Mouse (Mus musculus): ENCODE measurements around the gene Acan. TPM values are rescaled to one million over a fixed set of nuclear protein-coding genes. Genes with fewer than 3 reads are reported as not detected.

Acan gene
- 1.8 and 2.2 TPM in 2 replicates for polyA plus RNA-seq (2014; fragmentation: Nextera tagmentation; extraction: Ambion mirVana)

GRCm38 (mm10) chr7:79053383-79053889, at the start of gene Acan:
Gene Acan, plus strand, starts transcription at chr7:79053483.
- Histone ChIP-seq H3K36me3 (ENCODE audit: control insufficient read depth, insufficient read depth, low read length) (no peaks in the 10 kb centered on the region), H3K27ac (replicated peaks in 1 of 2; ENCODE audit: control insufficient read depth in 1 of 2, insufficient read depth in 1 of 2, low read depth in 2 of 2, low read length in 2 of 2) (no peak within 1 kb of the TSS), H3K4me3 (ENCODE audit: control insufficient read depth in 1 of 2, insufficient read depth in 1 of 2, low read depth in 1 of 2, low read length in 2 of 2) (peak within 1 kb of the TSS; percentile 45 to 51), H3K9ac (ENCODE audit: low read length) (peak within 1 kb of the TSS; percentile 63), H3K27me3 (ENCODE audit: control insufficient read depth, insufficient read depth, low read length) (peaks cover 73% of the 10 kb centered on the region), H3K9me3 (ENCODE audit: control insufficient read depth, low read length) (no peaks in the 10 kb centered on the region), H3K4me1 (ENCODE audit: control insufficient read depth in 2 of 2, insufficient read depth in 2 of 2, low read length in 2 of 2) (peaks cover 0 to 16% of the 10 kb centered on the region in 2 experiments; a peak in 2 of 4 replicates), H3K4me2 (ENCODE audit: low read length) (peak within 1 kb of the TSS; percentile 91)
- ATAC-seq (ENCODE audit: insufficient number of reproducible peaks, insufficient read depth, low FRiP score, low read depth) = no peak
- WGBS = under 1% methylated on average over 20 of the region's 23 CpGs

- Histone ChIP-seq H3K4me3 (ENCODE audit: control insufficient read depth in 1 of 2, insufficient read depth in 1 of 2, low read depth in 1 of 2, low read length in 2 of 2) (no peak overlapping the region), H3K27ac (replicated peaks in 1 of 2; ENCODE audit: control insufficient read depth in 1 of 2, insufficient read depth in 1 of 2, low read depth in 2 of 2, low read length in 2 of 2) (no peak overlapping the region), H3K4me1 (ENCODE audit: control insufficient read depth in 2 of 2, insufficient read depth in 2 of 2, low read length in 2 of 2) (no peaks in the 10 kb centered on the region), H3K9ac (ENCODE audit: low read length) (no peak overlapping the region), H3K36me3 (ENCODE audit: control insufficient read depth, insufficient read depth, low read length) (no peaks in the 10 kb centered on the region), H3K9me3 (ENCODE audit: control insufficient read depth, low read length) (no peaks in the 10 kb centered on the region), H3K4me2 (ENCODE audit: low read length) (no peak overlapping the region), H3K27me3 (ENCODE audit: control insufficient read depth, insufficient read depth, low read length) (no peaks in the 10 kb centered on the region)
- no peak for ATAC-seq (ENCODE audit: insufficient number of reproducible peaks, insufficient read depth, low FRiP score, low read depth)
- WGBS = 74% methylated on average over 9 of the region's 9 CpGs
These were observed 31.9 kb upstream of the Acan start for GRCm38 (mm10) chr7:79021293-79021905.

- H3K9me3 ChIP-seq (ENCODE audit: control insufficient read depth, low read length) = peaks cover 3% of the 10 kb centered on the region; the same call in 1 of the 2 replicates
- H3K4me1 ChIP-seq (ENCODE audit: control insufficient read depth in 2 of 2, insufficient read depth in 2 of 2, low read length in 2 of 2) = peaks cover 3 to 9% of the 10 kb centered on the region in 2 experiments
- no peak overlapping the region for H3K4me3 ChIP-seq (ENCODE audit: control insufficient read depth in 1 of 2, insufficient read depth in 1 of 2, low read depth in 1 of 2, low read length in 2 of 2)
- no peak overlapping the region for H3K27ac ChIP-seq (replicated peaks in 1 of 2; ENCODE audit: control insufficient read depth in 1 of 2, insufficient read depth in 1 of 2, low read depth in 2 of 2, low read length in 2 of 2)
- WGBS = 89% methylated on average over 3 of the region's 3 CpGs
- H3K4me2 ChIP-seq (ENCODE audit: low read length) = no peak overlapping the region
- ATAC-seq (ENCODE audit: insufficient number of reproducible peaks, insufficient read depth, low FRiP score, low read depth) = no peak
- H3K36me3 ChIP-seq (ENCODE audit: control insufficient read depth, insufficient read depth, low read length) = no peaks in the 10 kb centered on the region
- H3K27me3 ChIP-seq (ENCODE audit: control insufficient read depth, insufficient read depth, low read length) = no peaks in the 10 kb centered on the region
- no peak overlapping the region for H3K9ac ChIP-seq (ENCODE audit: low read length)
These were observed 24.1 kb upstream of the Acan start for GRCm38 (mm10) chr7:79029138-79029537.

DNA sequence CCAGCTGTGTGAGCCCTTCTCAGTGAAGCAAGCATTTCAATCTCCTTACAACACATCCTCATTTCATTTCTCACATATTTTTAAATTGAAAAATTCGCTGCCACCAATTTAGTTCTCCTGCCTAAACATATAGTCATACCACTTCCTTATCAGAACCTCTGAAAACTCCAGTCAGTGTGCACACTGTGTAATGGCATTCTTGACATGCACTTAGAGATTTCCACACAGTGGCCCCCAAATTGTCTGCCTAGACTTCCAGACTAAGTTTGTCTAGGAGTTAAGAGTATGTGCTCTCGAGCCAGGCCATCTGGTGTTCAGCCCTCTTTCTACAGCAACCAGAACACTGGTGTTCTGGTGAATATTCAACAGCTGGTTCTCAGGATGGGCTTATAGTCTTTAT, 19.5 kb upstream of the Acan start:
- 14% methylated on average over 2 of the region's 2 CpGs for WGBS
- Histone ChIP-seq H3K27me3 (ENCODE audit: control insufficient read depth, insufficient read depth, low read length) (no peaks in the 10 kb centered on the region), H3K9ac (ENCODE audit: low read length) (no peak overlapping the region), H3K36me3 (ENCODE audit: control insufficient read depth, insufficient read depth, low read length) (no peaks in the 10 kb centered on the region), H3K27ac (replicated peaks in 1 of 2; ENCODE audit: control insufficient read depth in 1 of 2, insufficient read depth in 1 of 2, low read depth in 2 of 2, low read length in 2 of 2) (peak overlapping the region; percentile 54 to 62; a peak in 3 of 4 replicates), H3K9me3 (ENCODE audit: control insufficient read depth, low read length) (peaks cover 3% of the 10 kb centered on the region; the same call in 1 of the 2 replicates), H3K4me1 (ENCODE audit: control insufficient read depth in 2 of 2, insufficient read depth in 2 of 2, low read length in 2 of 2) (peaks cover 14 to 21% of the 10 kb centered on the region in 2 experiments), H3K4me3 (ENCODE audit: control insufficient read depth in 1 of 2, insufficient read depth in 1 of 2, low read depth in 1 of 2, low read length in 2 of 2) (no peak overlapping the region), H3K4me2 (ENCODE audit: low read length) (no peak overlapping the region)
- ATAC-seq (ENCODE audit: insufficient number of reproducible peaks, insufficient read depth, low FRiP score, low read depth) = no peak

- H3K27ac ChIP-seq (replicated peaks in 1 of 2; ENCODE audit: control insufficient read depth in 1 of 2, insufficient read depth in 1 of 2, low read depth in 2 of 2, low read length in 2 of 2) = peak overlapping the region; percentile 54 to 74
These were observed 18.8 kb upstream of the Acan start for GRCm38 (mm10) chr7:79034521-79034920.

GRCm38 (mm10) chr7:79052081-79052480, 1.2 kb upstream of the Acan start:
- 31% methylated on average over 5 of the region's 5 CpGs for WGBS
- Histone ChIP-seq H3K27ac (replicated peaks in 1 of 2; ENCODE audit: control insufficient read depth in 1 of 2, insufficient read depth in 1 of 2, low read depth in 2 of 2, low read length in 2 of 2) (no peak overlapping the region), H3K36me3 (ENCODE audit: control insufficient read depth, insufficient read depth, low read length) (no peaks in the 10 kb centered on the region), H3K4me1 (ENCODE audit: control insufficient read depth in 2 of 2, insufficient read depth in 2 of 2, low read length in 2 of 2) (peaks cover 0 to 16% of the 10 kb centered on the region in 2 experiments; a peak in 2 of 4 replicates), H3K4me3 (ENCODE audit: control insufficient read depth in 1 of 2, insufficient read depth in 1 of 2, low read depth in 1 of 2, low read length in 2 of 2) (peak overlapping the region in 1 of 2 experiments; percentile 51; a peak in 1 of 4 replicates), H3K4me2 (ENCODE audit: low read length) (peak overlapping the region; percentile 91), H3K27me3 (ENCODE audit: control insufficient read depth, insufficient read depth, low read length) (peaks cover 68% of the 10 kb centered on the region), H3K9ac (ENCODE audit: low read length) (no peak overlapping the region), H3K9me3 (ENCODE audit: control insufficient read depth, low read length) (no peaks in the 10 kb centered on the region)
- ATAC-seq (ENCODE audit: insufficient number of reproducible peaks, insufficient read depth, low FRiP score, low read depth) = no peak

More at GRCm38 (mm10) chr7:79034521-79034920, 18.8 kb upstream of the Acan start:
- H3K4me2 ChIP-seq (ENCODE audit: low read length) = no peak overlapping the region
- H3K9ac ChIP-seq (ENCODE audit: low read length) = no peak overlapping the region
- H3K9me3 ChIP-seq (ENCODE audit: control insufficient read depth, low read length) = peaks cover 3% of the 10 kb centered on the region; the same call in 1 of the 2 replicates
- peak; percentile 61 for ATAC-seq (ENCODE audit: insufficient number of reproducible peaks, insufficient read depth, low FRiP score, low read depth)
- no peaks in the 10 kb centered on the region for H3K36me3 ChIP-seq (ENCODE audit: control insufficient read depth, insufficient read depth, low read length)
- peaks cover 14 to 21% of the 10 kb centered on the region in 2 experiments for H3K4me1 ChIP-seq (ENCODE audit: control insufficient read depth in 2 of 2, insufficient read depth in 2 of 2, low read length in 2 of 2)
- 46% methylated on average over 2 of the region's 2 CpGs for WGBS
- no peak overlapping the region for H3K4me3 ChIP-seq (ENCODE audit: control insufficient read depth in 1 of 2, insufficient read depth in 1 of 2, low read depth in 1 of 2, low read length in 2 of 2)
- no peaks in the 10 kb centered on the region for H3K27me3 ChIP-seq (ENCODE audit: control insufficient read depth, insufficient read depth, low read length)

GRCm38 (mm10) chr7:79052521-79053382, 531 bp upstream of the Acan start:
- peak; percentile 45; the same call in 1 of the 2 replicates for ATAC-seq (ENCODE audit: insufficient number of reproducible peaks, insufficient read depth, low FRiP score, low read depth)

More at GRCm38 (mm10) chr7:79052521-79053382, 531 bp upstream of the Acan start:
- H3K9ac ChIP-seq (ENCODE audit: low read length) = peak overlapping the region; percentile 63
- peak overlapping the region; percentile 45 to 51 for H3K4me3 ChIP-seq (ENCODE audit: control insufficient read depth in 1 of 2, insufficient read depth in 1 of 2, low read depth in 1 of 2, low read length in 2 of 2)
- peaks cover 0 to 16% of the 10 kb centered on the region in 2 experiments; a peak in 2 of 4 replicates for H3K4me1 ChIP-seq (ENCODE audit: control insufficient read depth in 2 of 2, insufficient read depth in 2 of 2, low read length in 2 of 2)
- peak overlapping the region; percentile 91 for H3K4me2 ChIP-seq (ENCODE audit: low read length)
- H3K36me3 ChIP-seq (ENCODE audit: control insufficient read depth, insufficient read depth, low read length) = no peaks in the 10 kb centered on the region
- H3K27ac ChIP-seq (replicated peaks in 1 of 2; ENCODE audit: control insufficient read depth in 1 of 2, insufficient read depth in 1 of 2, low read depth in 2 of 2, low read length in 2 of 2) = no peak overlapping the region
- H3K27me3 ChIP-seq (ENCODE audit: control insufficient read depth, insufficient read depth, low read length) = peaks cover 73% of the 10 kb centered on the region
- H3K9me3 ChIP-seq (ENCODE audit: control insufficient read depth, low read length) = no peaks in the 10 kb centered on the region
- 2% methylated on average over 59 of the region's 66 CpGs for WGBS

Measured in heart, embryonic 14.5 days (tissue).